Mouse (Mus musculus) ES-E14 (cell line): ENCODE measurements at regions not wholly inside any gene's neighbourhood (a gene's known extent, or its start where the extent isn't known, plus 50 kb on each side); places are given as distances from the start of the nearest gene placed in this dataset.

Source experiments
- HCFC1 ChIP-seq: IDR thresholded peaks from 2 replicates; pipeline ENCODE4 v1.6.1; 2012; ENCODE audit warnings: low read length, inconsistent platforms, borderline replicate concordance; ENCODE audit not compliant: insufficient read depth
- ZNF384 ChIP-seq: IDR thresholded peaks from 2 replicates; pipeline ENCODE4 v1.6.1; 2012; ENCODE audit warnings: low read depth, low read length, inconsistent platforms

DNA sequence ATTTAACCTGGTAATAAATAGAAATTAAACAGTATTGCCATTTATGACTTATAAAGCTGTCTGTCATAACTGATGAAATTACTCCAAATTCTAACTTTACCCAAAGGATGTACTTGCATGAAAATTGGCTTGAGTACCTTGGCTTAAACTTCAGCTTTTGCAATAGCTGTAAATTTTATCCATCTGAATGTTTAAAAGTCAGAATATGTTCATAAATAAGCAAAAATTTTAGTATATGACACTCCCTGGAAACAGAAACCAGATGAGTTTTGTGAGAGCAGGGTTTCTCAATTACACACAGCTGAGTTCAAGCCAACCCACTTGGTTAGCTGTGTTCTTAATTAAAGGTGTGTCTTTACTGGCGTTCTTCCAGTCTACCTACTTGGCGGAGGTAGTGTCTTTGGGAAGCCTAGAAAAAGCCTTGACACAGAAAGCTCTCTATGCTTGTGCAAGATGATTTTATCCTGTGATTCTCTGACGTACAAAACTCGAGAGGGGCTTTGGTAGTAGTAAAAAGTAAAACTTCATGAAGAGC is 311.4 kb upstream of the Cxadr start:
- TF ChIP-seq HCFC1 (no peak), ZNF384 (no peak)
